Mouse (Mus musculus): ENCODE data around the gene Kif21b. TPM values are rescaled to one million over a fixed set of nuclear protein-coding genes. Genes with fewer than 3 reads are reported as not detected.
A peak's percentile ranks its signal among the peaks of the same experiment; 100 is the strongest.

Kif21b gene
- polyA plus RNA-seq, 1 experiment = 1.3 TPM

- H3K4me1 ChIP-seq (ENCODE audit: control insufficient read depth, insufficient read depth, insufficient read length, low read length) = peaks cover 2% of the 10 kb centered on the region; the same call in 1 of the 2 replicates
Observed at GRCm38 (mm10) chr1:136135777-136136444, 4.7 kb downstream of the Kif21b start.

GRCm38 (mm10) chr1:136136547-136136946, 5.4 kb downstream of the Kif21b start:
- peaks cover 2% of the 10 kb centered on the region; the same call in 1 of the 2 replicates for H3K4me1 ChIP-seq (ENCODE audit: control insufficient read depth, insufficient read depth, insufficient read length, low read length)
- H3K4me3 ChIP-seq (ENCODE audit: insufficient read depth, low read depth, low read length) = no peak overlapping the region
- no peak overlapping the region for H3K27ac ChIP-seq (replicated peaks; ENCODE audit: low read depth, low read length)

More at GRCm38 (mm10) chr1:136135777-136136444, 4.7 kb downstream of the Kif21b start:
- H3K4me3 ChIP-seq (ENCODE audit: insufficient read depth, low read depth, low read length) = no peak overlapping the region
- H3K27ac ChIP-seq (replicated peaks; ENCODE audit: low read depth, low read length) = peak overlapping the region; percentile 19; the same call in 1 of the 2 replicates

- peaks cover 2% of the 10 kb centered on the region; the same call in 1 of the 2 replicates for H3K4me1 ChIP-seq (ENCODE audit: control insufficient read depth, insufficient read depth, insufficient read length, low read length)
Observed at GRCm38 (mm10) chr1:136137071-136137531, 5.9 kb downstream of the Kif21b start.

GRCm38 (mm10) chr1:136137575-136137974, 6.4 kb downstream of the Kif21b start:
- Histone ChIP-seq H3K4me3 (ENCODE audit: insufficient read depth, low read depth, low read length) (no peak overlapping the region), H3K4me1 (ENCODE audit: control insufficient read depth, insufficient read depth, insufficient read length, low read length) (peaks cover 2% of the 10 kb centered on the region; the same call in 1 of the 2 replicates), H3K27ac (replicated peaks; ENCODE audit: low read depth, low read length) (no peak overlapping the region)

More at GRCm38 (mm10) chr1:136137071-136137531, 5.9 kb downstream of the Kif21b start:
- H3K4me3 ChIP-seq (ENCODE audit: insufficient read depth, low read depth, low read length) = no peak overlapping the region
- H3K27ac ChIP-seq (replicated peaks; ENCODE audit: low read depth, low read length) = no peak overlapping the region

GRCm38 (mm10) chr1:136138191-136138830, 7.1 kb downstream of the Kif21b start:
- Histone ChIP-seq H3K27ac (replicated peaks; ENCODE audit: low read depth, low read length) (no peak overlapping the region; the same call in 1 of the 2 replicates), H3K4me1 (ENCODE audit: control insufficient read depth, insufficient read depth, insufficient read length, low read length) (peaks cover 2% of the 10 kb centered on the region; the same call in 1 of the 2 replicates), H3K4me3 (ENCODE audit: insufficient read depth, low read depth, low read length) (no peak overlapping the region)

GRCm38 (mm10) chr1:136139990-136140640, 8.9 kb downstream of the Kif21b start:
- no peaks in the 10 kb centered on the region; the same call in 1 of the 2 replicates for H3K4me1 ChIP-seq (ENCODE audit: control insufficient read depth, insufficient read depth, insufficient read length, low read length)
- peak overlapping the region; percentile 74 for H3K4me3 ChIP-seq (ENCODE audit: insufficient read depth, low read depth, low read length)
- H3K27ac ChIP-seq (replicated peaks; ENCODE audit: low read depth, low read length) = peak overlapping the region; percentile 93

GRCm38 (mm10) chr1:136141176-136141950, 10.2 kb downstream of the Kif21b start:
- Histone ChIP-seq H3K4me1 (ENCODE audit: control insufficient read depth, insufficient read depth, insufficient read length, low read length) (no peaks in the 10 kb centered on the region; the same call in 1 of the 2 replicates), H3K4me3 (ENCODE audit: insufficient read depth, low read depth, low read length) (no peak overlapping the region), H3K27ac (replicated peaks; ENCODE audit: low read depth, low read length) (peak overlapping the region; percentile 4)

GRCm38 (mm10) chr1:136142336-136142735, 11.1 kb downstream of the Kif21b start:
- Histone ChIP-seq H3K4me1 (ENCODE audit: control insufficient read depth, insufficient read depth, insufficient read length, low read length) (no peaks in the 10 kb centered on the region), H3K27ac (replicated peaks; ENCODE audit: low read depth, low read length) (no peak overlapping the region), H3K4me3 (ENCODE audit: insufficient read depth, low read depth, low read length) (no peak overlapping the region)

- Histone ChIP-seq H3K27ac (replicated peaks; ENCODE audit: low read depth, low read length) (no peak overlapping the region), H3K4me3 (ENCODE audit: insufficient read depth, low read depth, low read length) (no peak overlapping the region), H3K4me1 (ENCODE audit: control insufficient read depth, insufficient read depth, insufficient read length, low read length) (no peaks in the 10 kb centered on the region)
Observed at GRCm38 (mm10) chr1:136143514-136143913, 12.3 kb downstream of the Kif21b start.

GRCm38 (mm10) chr1:136149702-136150101, 18.5 kb downstream of the Kif21b start:
- Histone ChIP-seq H3K27ac (replicated peaks; ENCODE audit: low read depth, low read length) (no peak overlapping the region), H3K4me1 (ENCODE audit: control insufficient read depth, insufficient read depth, insufficient read length, low read length) (no peaks in the 10 kb centered on the region), H3K4me3 (ENCODE audit: insufficient read depth, low read depth, low read length) (no peak overlapping the region)

- no peak overlapping the region for H3K27ac ChIP-seq (replicated peaks; ENCODE audit: low read depth, low read length)
- H3K4me1 ChIP-seq (ENCODE audit: control insufficient read depth, insufficient read depth, insufficient read length, low read length) = no peaks in the 10 kb centered on the region
- no peak overlapping the region for H3K4me3 ChIP-seq (ENCODE audit: insufficient read depth, low read depth, low read length)
Observed at GRCm38 (mm10) chr1:136151371-136151770, 20.2 kb downstream of the Kif21b start.

- H3K4me3 ChIP-seq (ENCODE audit: insufficient read depth, low read depth, low read length) = no peak overlapping the region
- no peak overlapping the region for H3K27ac ChIP-seq (replicated peaks; ENCODE audit: low read depth, low read length)
- no peaks in the 10 kb centered on the region for H3K4me1 ChIP-seq (ENCODE audit: control insufficient read depth, insufficient read depth, insufficient read length, low read length)
Observed at GRCm38 (mm10) chr1:136156304-136156703, 25.1 kb downstream of the Kif21b start.

GRCm38 (mm10) chr1:136156951-136157350, 25.8 kb downstream of the Kif21b start:
- Histone ChIP-seq H3K27ac (replicated peaks; ENCODE audit: low read depth, low read length) (no peak overlapping the region), H3K4me3 (ENCODE audit: insufficient read depth, low read depth, low read length) (no peak overlapping the region), H3K4me1 (ENCODE audit: control insufficient read depth, insufficient read depth, insufficient read length, low read length) (no peaks in the 10 kb centered on the region)

- Histone ChIP-seq H3K4me3 (ENCODE audit: insufficient read depth, low read depth, low read length) (no peak overlapping the region), H3K4me1 (ENCODE audit: control insufficient read depth, insufficient read depth, insufficient read length, low read length) (no peaks in the 10 kb centered on the region), H3K27ac (replicated peaks; ENCODE audit: low read depth, low read length) (no peak overlapping the region)
Observed at GRCm38 (mm10) chr1:136159830-136160229, 28.6 kb downstream of the Kif21b start.

Measured in brown adipose tissue, adult 24 weeks (tissue).